Mouse (Mus musculus) testis, adult 2 months (tissue): ENCODE results near the gene Itga3.

ENCODE experiments used
- CTCF ChIP-seq: fragments of 200-500 bp; IDR thresholded peaks from 2 replicates; pipeline ENCODE4 v1.5.1; 2012; ENCODE audit warnings: low read depth, mild to moderate bottlenecking, inconsistent platforms, low read length, moderate library complexity; ENCODE audit not compliant: control insufficient read depth, insufficient read depth, insufficient replicate concordance
- POLR2A ChIP-seq: fragments of 200-500 bp; IDR thresholded peaks from 2 replicates; pipeline ENCODE4 v1.6.1; 2012; ENCODE audit warnings: low read depth, mild to moderate bottlenecking, inconsistent platforms, low read length, moderate library complexity; ENCODE audit not compliant: control insufficient read depth

DNA sequence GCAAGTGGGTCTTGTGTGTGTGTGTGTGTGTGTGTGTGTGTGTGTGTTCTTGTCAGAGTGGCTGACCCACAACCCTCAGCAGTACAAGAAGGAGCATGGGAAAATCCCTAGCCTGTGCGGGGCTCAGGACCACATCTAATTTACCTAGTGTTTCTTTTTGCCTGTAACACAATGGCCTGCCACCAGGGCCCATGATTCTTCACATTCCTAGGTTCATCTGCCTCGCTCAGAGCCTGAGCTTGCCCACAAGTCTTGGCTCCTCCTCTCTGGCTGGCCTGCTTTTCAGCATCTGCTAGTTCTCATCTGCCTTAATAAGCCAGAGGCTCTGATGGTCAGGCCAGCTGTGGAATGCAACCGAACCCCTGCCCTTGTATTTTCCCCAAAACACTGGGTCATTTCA lies 23.8 kb upstream of the Itga3 start:
- TF ChIP-seq POLR2A = no peak
- TF ChIP-seq CTCF = no peak
